Mouse (Mus musculus) E14TG2a.4 (cell line): ENCODE measurements at regions not wholly inside any gene's neighbourhood (a gene's known extent, or its start where the extent isn't known, plus 50 kb on each side); places are given as distances from the start of the nearest gene placed in this dataset.

Source experiments
- CTCF ChIP-seq: conservative IDR thresholded peaks from 2 replicates; pipeline ENCODE4 v1.5.1; 2014; ENCODE audit warnings: low read length
- NANOG ChIP-seq: IDR thresholded peaks from 2 replicates; pipeline ENCODE4 v1.6.1; 2014; ENCODE audit warnings: borderline replicate concordance, low read length, mixed read lengths
- POU5F1 ChIP-seq: IDR thresholded peaks from 2 replicates; pipeline ENCODE4 v1.6.1; 2014; ENCODE audit warnings: low read length, borderline replicate concordance

DNA sequence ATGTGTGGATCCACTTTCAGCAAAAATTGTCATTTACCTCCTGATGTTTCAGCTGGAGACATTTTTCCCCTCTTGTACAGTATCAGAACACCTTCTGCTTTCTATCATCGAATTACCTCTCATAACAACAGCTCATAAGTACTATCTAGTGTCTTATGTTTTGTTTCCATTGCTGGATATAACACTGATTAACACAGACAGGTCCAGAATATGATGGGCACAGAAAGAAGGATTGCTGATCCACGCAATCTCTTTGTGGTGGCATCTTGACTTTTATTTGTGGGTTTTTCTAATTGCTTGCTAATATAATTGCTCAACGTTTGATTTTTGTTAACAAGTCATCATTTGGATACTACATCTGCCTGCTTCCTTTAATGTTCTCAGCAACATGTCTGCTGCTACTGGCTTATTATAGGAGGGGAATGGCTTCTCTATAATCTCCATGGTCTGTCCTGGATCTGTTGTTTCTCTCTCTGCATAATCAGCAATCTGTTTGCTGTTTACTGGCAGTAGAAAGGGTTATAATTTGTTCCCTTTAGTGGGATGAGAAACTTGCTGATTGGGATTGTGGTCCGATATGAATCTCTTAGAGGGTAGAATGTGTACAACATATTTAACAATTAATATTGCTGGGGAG, 320.2 kb upstream of the 2610001J05Rik start:
- TF ChIP-seq CTCF (no peak), NANOG (no peak), POU5F1 (no peak)
